Mouse (Mus musculus): ENCODE results near the gene Nudc.

- TF ChIP-seq CTCF (IDR thresholded peaks at IDR 0.05; ENCODE audit: low read depth, low read length) (no peak), POLR2A (IDR thresholded peaks at IDR 0.05; ENCODE audit: borderline replicate concordance, low read depth, low read length) (no peak)
Measured at GRCm38 (mm10) chr4:133595538-133595937, 49.7 kb upstream of the Nudc start.

Measured in bone marrow macrophage, adult 2 months (primary cell).